Mouse (Mus musculus): ENCODE measurements around the gene Tbc1d22a.

The Tbc1d22a gene

GRCm38 (mm10) chr15:86447251-86447650 lies 233.0 kb downstream of the Tbc1d22a start:
- no peak for DNase-seq (ENCODE audit: low spot score)

- no peak for DNase-seq (ENCODE audit: low spot score)
These were observed 235.0 kb downstream of the Tbc1d22a start for GRCm38 (mm10) chr15:86449236-86449635.

- no peak for DNase-seq (ENCODE audit: low spot score)
These were observed 235.5 kb downstream of the Tbc1d22a start for GRCm38 (mm10) chr15:86449794-86450193.

GRCm38 (mm10) chr15:86459413-86459812 lies 245.2 kb downstream of the Tbc1d22a start:
- no peak for DNase-seq (ENCODE audit: low spot score)

- DNase-seq (ENCODE audit: low spot score), result no peak
These were observed 248.4 kb downstream of the Tbc1d22a start for GRCm38 (mm10) chr15:86462636-86463035.

- DNase-seq (ENCODE audit: low spot score), result no peak
These were observed 253.8 kb downstream of the Tbc1d22a start for GRCm38 (mm10) chr15:86468082-86468481.

GRCm38 (mm10) chr15:86471136-86471535 lies 256.9 kb downstream of the Tbc1d22a start:
- no peak for DNase-seq (ENCODE audit: low spot score)

GRCm38 (mm10) chr15:86473473-86473872 lies 259.2 kb downstream of the Tbc1d22a start:
- DNase-seq (ENCODE audit: low spot score), result no peak

- DNase-seq (ENCODE audit: low spot score), result no peak
These were observed 260.7 kb downstream of the Tbc1d22a start for GRCm38 (mm10) chr15:86474951-86475350.

GRCm38 (mm10) chr15:86476483-86476882 lies 262.2 kb downstream of the Tbc1d22a start:
- DNase-seq (ENCODE audit: low spot score), result no peak

GRCm38 (mm10) chr15:86477032-86477431 lies 262.8 kb downstream of the Tbc1d22a start:
- no peak for DNase-seq (ENCODE audit: low spot score)

- no peak for DNase-seq (ENCODE audit: low spot score)
These were observed 263.3 kb downstream of the Tbc1d22a start for GRCm38 (mm10) chr15:86477471-86477992.

GRCm38 (mm10) chr15:86478685-86479502 lies 264.6 kb downstream of the Tbc1d22a start:
- DNase-seq (ENCODE audit: low spot score), result no peak

GRCm38 (mm10) chr15:86482362-86482761 lies 268.1 kb downstream of the Tbc1d22a start:
- no peak for DNase-seq (ENCODE audit: low spot score)

GRCm38 (mm10) chr15:86485815-86486214 lies 271.6 kb downstream of the Tbc1d22a start:
- DNase-seq (ENCODE audit: low spot score), result no peak

GRCm38 (mm10) chr15:86487359-86487758 lies 273.1 kb downstream of the Tbc1d22a start:
- DNase-seq (ENCODE audit: low spot score), result no peak

GRCm38 (mm10) chr15:86491434-86492099 lies 277.3 kb downstream of the Tbc1d22a start:
- no peak for DNase-seq (ENCODE audit: low spot score)

- DNase-seq (ENCODE audit: low spot score), result no peak
These were observed 278.4 kb downstream of the Tbc1d22a start for GRCm38 (mm10) chr15:86492636-86493035.

GRCm38 (mm10) chr15:86496209-86496608 lies 281.9 kb downstream of the Tbc1d22a start:
- DNase-seq (ENCODE audit: low spot score), result no peak

GRCm38 (mm10) chr15:86496646-86497045 lies 282.4 kb downstream of the Tbc1d22a start:
- DNase-seq (ENCODE audit: low spot score), result no peak

GRCm38 (mm10) chr15:86500536-86500935 lies 286.3 kb downstream of the Tbc1d22a start:
- DNase-seq (ENCODE audit: low spot score), result no peak

- DNase-seq (ENCODE audit: low spot score), result no peak
These were observed 289.2 kb downstream of the Tbc1d22a start for GRCm38 (mm10) chr15:86503413-86503812.

GRCm38 (mm10) chr15:86506666-86507065 lies 292.4 kb downstream of the Tbc1d22a start:
- no peak for DNase-seq (ENCODE audit: low spot score)
